Mouse (Mus musculus): ENCODE measurements around the gene Slc39a11.

DNA sequence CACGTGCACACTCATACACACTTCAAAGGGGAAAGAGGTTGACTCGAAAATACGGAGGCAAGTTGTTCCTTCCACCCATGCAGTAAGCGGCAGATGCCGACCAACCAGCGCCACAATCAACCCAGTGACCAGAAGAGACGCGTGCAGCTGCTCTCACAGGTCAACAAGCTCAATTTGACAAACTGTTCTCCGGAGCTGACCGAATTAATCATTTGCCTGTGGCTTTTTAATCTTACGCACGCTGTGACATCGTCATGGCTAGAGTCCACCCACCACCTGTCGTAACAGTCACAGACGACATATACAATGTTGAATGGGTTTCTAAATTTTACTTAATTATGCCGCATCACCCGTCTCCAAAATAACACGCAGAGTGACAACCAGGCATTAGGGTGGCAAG lies 124.1 kb downstream of the Slc39a11 start:
- TF ChIP-seq CTCF (IDR thresholded peaks at IDR 0.05; ENCODE audit: low read depth) (no peak), EP300 (optimal IDR thresholded peaks at IDR 0.05) (no peak)
